Mouse (Mus musculus) kidney, embryonic 14.5 days (tissue): ENCODE measurements around the gene Fgfr3. TPM values are rescaled to one million over a fixed set of nuclear protein-coding genes. Genes with fewer than 3 reads are reported as not detected.

Experiments used
- ATAC-seq: fragments of 200-750 bp; cut with Nextera tagmentation; 2 replicates; pipeline ENCODE4 v1.8.0; 2017; ENCODE audit warnings: moderate number of reproducible peaks, mild to moderate bottlenecking, moderate TSS enrichment, moderate library complexity; ENCODE audit not compliant: low FRiP score, low TSS enrichment
- H3K27ac ChIP-seq: fragments of 300-500 bp; sonication (generic); 2 replicates; pipeline ENCODE4 v1.5.1; 2014; ENCODE audit warnings: low read depth, mild to moderate bottlenecking, low read length, moderate library complexity, mixed read lengths
- H3K27me3 ChIP-seq: fragments of 300-500 bp; sonication (generic); 2 replicates; pipeline ENCODE4 v1.6.1; 2014; ENCODE audit warnings: mild to moderate bottlenecking, low read length; ENCODE audit not compliant: control insufficient read depth, insufficient read depth
- H3K36me3 ChIP-seq: fragments of 300-500 bp; sonication (generic); 2 replicates; pipeline ENCODE4 v1.6.1; 2014; ENCODE audit warnings: low read length, mixed read lengths; ENCODE audit not compliant: control insufficient read depth, insufficient read depth
- H3K4me1 ChIP-seq: fragments of 300-500 bp; sonication (generic); 2 replicates; pipeline ENCODE4 v1.6.1; 2014; ENCODE audit warnings: low read length, mixed read lengths; ENCODE audit not compliant: control insufficient read depth, insufficient read depth
- H3K4me2 ChIP-seq: fragments of 300-500 bp; sonication (generic); replicated peaks from 2 replicates; pipeline ENCODE4 v1.6.1; 2014; ENCODE audit warnings: low read depth, mild to moderate bottlenecking, low read length
- H3K4me3 ChIP-seq: fragments of 300-500 bp; sonication (generic); 2 replicates; pipeline ENCODE4 v1.5.1; 2014; ENCODE audit warnings: mild to moderate bottlenecking, low read length
- H3K9ac ChIP-seq: fragments of 300-500 bp; sonication (generic); 2 replicates; pipeline ENCODE4 v1.6.1; 2014; ENCODE audit warnings: low read depth, mild to moderate bottlenecking, low read length, moderate library complexity
- H3K9me3 ChIP-seq: fragments of 300-500 bp; sonication (generic); 2 replicates; pipeline ENCODE4 v1.6.1; 2016; ENCODE audit warnings: low read length; ENCODE audit not compliant: control insufficient read depth
- WGBS: fragments of 180-500 bp; shearing (Covaris S2); extraction: QIAGEN DNeasy Blood & Tissue Kit; methylation state at CpG from one replicate; pipeline ENCODE4 v1.1.7; 2014; 5-methylcytosine and 5-hydroxymethylcytosine counted together
- polyA plus RNA-seq: library from polyadenylated mRNA; unstranded; fragments of >200 nt; fragmentation: Nextera tagmentation; extraction: Ambion mirVana; gene quantifications from 2 replicates; pipeline ENCODE4 v1.2.1, GENCODE M21; 2014

Gene Fgfr3
- polyA plus RNA-seq, 1 experiment from 2014 or later, result 13.8 TPM

- no peak for ATAC-seq
- H3K27ac ChIP-seq, result no peak overlapping the region
- 93% methylated on average over 12 of the region's 12 CpGs for WGBS
Measured at GRCm38 (mm10) chr5:33733837-33734236, 12.4 kb downstream of the Fgfr3 start.

GRCm38 (mm10) chr5:33735412-33736092 is 14.1 kb downstream of the Fgfr3 start:
- Histone ChIP-seq H3K27ac (no peak overlapping the region), H3K9ac (no peak overlapping the region), H3K4me3 (no peak overlapping the region), H3K9me3 (no peaks in the 10 kb centered on the region), H3K4me1 (no peaks in the 10 kb centered on the region), H3K4me2 (no peak overlapping the region), H3K27me3 (no peaks in the 10 kb centered on the region), H3K36me3 (peaks cover 26% of the 10 kb centered on the region)
- WGBS, result 76% methylated on average over 16 of the region's 16 CpGs
- ATAC-seq, result no peak

More at GRCm38 (mm10) chr5:33733837-33734236, 12.4 kb downstream of the Fgfr3 start:
- Histone ChIP-seq H3K27me3 (no peaks in the 10 kb centered on the region), H3K9me3 (no peaks in the 10 kb centered on the region), H3K36me3 (peaks cover 26% of the 10 kb centered on the region), H3K4me3 (no peak overlapping the region), H3K4me1 (no peaks in the 10 kb centered on the region), H3K4me2 (no peak overlapping the region), H3K9ac (no peak overlapping the region)

DNA sequence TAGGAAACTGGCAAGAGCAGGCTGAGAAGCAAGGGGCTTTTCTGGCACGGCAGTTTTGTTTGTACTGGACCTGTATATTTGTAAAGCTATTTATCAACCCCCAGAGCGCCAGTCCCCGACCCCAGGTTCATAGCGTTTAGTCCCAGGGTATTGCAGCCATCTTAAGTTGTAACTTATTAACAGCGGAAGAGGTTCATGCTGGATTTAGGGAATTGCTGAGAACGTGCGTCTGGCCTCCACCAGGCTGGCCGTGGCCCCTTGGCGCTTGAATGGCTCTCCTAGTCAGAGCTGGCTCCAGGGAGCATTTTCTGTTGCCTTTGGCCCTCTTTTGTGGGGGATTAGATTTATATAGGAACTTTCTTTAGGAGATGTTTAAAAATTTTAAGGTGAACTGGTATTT is 14.8 kb downstream of the Fgfr3 start:
- 47% methylated on average over 9 of the region's 9 CpGs for WGBS
- ATAC-seq, result no peak
- H3K36me3 ChIP-seq, result peaks cover 29% of the 10 kb centered on the region
- H3K27ac ChIP-seq, result no peak overlapping the region
- no peak overlapping the region for H3K9ac ChIP-seq
- no peaks in the 10 kb centered on the region for H3K27me3 ChIP-seq
- no peaks in the 10 kb centered on the region for H3K4me1 ChIP-seq
- H3K9me3 ChIP-seq, result no peaks in the 10 kb centered on the region
- H3K4me2 ChIP-seq, result no peak overlapping the region
- H3K4me3 ChIP-seq, result no peak overlapping the region

DNA sequence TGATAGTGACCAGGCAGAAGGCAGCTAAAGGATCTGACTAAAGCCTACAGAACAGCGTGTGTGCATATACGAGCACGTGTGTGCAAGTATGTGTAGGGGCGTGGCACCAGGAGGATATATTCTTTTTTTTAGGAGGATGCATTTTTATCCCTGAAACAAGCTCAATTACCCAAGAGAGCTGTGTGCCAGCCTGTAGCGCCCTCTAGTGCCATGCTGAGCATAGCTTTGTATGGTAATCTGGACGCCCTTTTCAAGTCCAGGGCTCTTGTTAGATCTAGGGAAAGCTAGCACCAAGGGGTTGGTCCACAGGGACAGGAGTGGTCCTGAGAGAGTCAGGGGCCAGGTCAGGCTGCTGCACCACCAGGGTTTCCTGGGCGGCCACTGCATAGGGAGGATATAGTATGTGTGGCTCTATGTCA is 16.4 kb downstream of the Fgfr3 start:
- Histone ChIP-seq H3K4me3 (no peak overlapping the region), H3K4me2 (no peak overlapping the region), H3K27me3 (no peaks in the 10 kb centered on the region), H3K9me3 (no peaks in the 10 kb centered on the region), H3K4me1 (no peaks in the 10 kb centered on the region), H3K9ac (no peak overlapping the region), H3K36me3 (peaks cover 32% of the 10 kb centered on the region), H3K27ac (no peak overlapping the region)
- WGBS, result 31% methylated on average over 7 of the region's 7 CpGs
- ATAC-seq, result peak; percentile 51; the same call in 1 of the 2 replicates

- no peaks in the 10 kb centered on the region for H3K9me3 ChIP-seq
- no peak overlapping the region for H3K27ac ChIP-seq
- no peaks in the 10 kb centered on the region for H3K4me1 ChIP-seq
- H3K4me2 ChIP-seq, result no peak overlapping the region
- ATAC-seq, result no peak
- H3K36me3 ChIP-seq, result peaks cover 36% of the 10 kb centered on the region
- H3K9ac ChIP-seq, result no peak overlapping the region
- no peaks in the 10 kb centered on the region for H3K27me3 ChIP-seq
- no peak overlapping the region for H3K4me3 ChIP-seq
Measured at GRCm38 (mm10) chr5:33738341-33738740, 16.9 kb downstream of the Fgfr3 start.

DNA sequence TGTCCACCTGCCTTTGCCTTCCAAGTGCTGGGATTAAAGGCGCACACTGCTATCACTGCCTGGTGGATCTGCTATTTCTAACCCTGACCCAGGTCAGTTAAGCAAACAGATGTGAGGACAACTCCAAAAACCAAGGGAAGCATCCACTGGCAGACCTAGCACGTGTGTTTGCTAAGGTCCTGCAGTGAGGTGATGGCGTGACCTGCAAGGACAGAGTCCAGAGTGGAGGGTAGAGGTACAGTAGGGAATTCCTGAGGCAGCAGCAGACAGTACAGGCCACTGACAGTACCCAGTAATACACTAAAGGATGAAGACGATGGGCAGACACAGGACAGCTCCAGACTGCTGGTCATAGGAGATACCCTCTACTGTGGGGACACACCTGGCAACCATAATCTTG is 19.1 kb downstream of the Fgfr3 start:
- Histone ChIP-seq H3K27me3 (no peaks in the 10 kb centered on the region), H3K27ac (no peak overlapping the region), H3K9me3 (no peaks in the 10 kb centered on the region), H3K4me1 (no peaks in the 10 kb centered on the region), H3K9ac (no peak overlapping the region), H3K36me3 (peaks cover 42% of the 10 kb centered on the region), H3K4me3 (no peak overlapping the region), H3K4me2 (no peak overlapping the region)
- no peak for ATAC-seq
- 97% methylated on average over 4 of the region's 4 CpGs for WGBS

- peaks cover 70% of the 10 kb centered on the region for H3K36me3 ChIP-seq
- WGBS, result 92% methylated on average over 8 of the region's 8 CpGs
- H3K4me1 ChIP-seq, result no peaks in the 10 kb centered on the region
Measured at GRCm38 (mm10) chr5:33743481-33743880, 22.0 kb downstream of the Fgfr3 start.

GRCm38 (mm10) chr5:33777195-33777594 is 55.7 kb downstream of the Fgfr3 start:
- Histone ChIP-seq H3K27me3 (no peaks in the 10 kb centered on the region), H3K4me1 (peaks cover 6% of the 10 kb centered on the region), H3K9ac (no peak overlapping the region), H3K9me3 (no peaks in the 10 kb centered on the region), H3K36me3 (peaks cover 23% of the 10 kb centered on the region), H3K4me3 (no peak overlapping the region), H3K4me2 (no peak overlapping the region), H3K27ac (no peak overlapping the region)
- ATAC-seq, result no peak

More at GRCm38 (mm10) chr5:33743481-33743880, 22.0 kb downstream of the Fgfr3 start:
- Histone ChIP-seq H3K4me2 (no peak overlapping the region), H3K9me3 (no peaks in the 10 kb centered on the region), H3K4me3 (no peak overlapping the region), H3K27ac (no peak overlapping the region), H3K9ac (no peak overlapping the region), H3K27me3 (no peaks in the 10 kb centered on the region)
- no peak for ATAC-seq

DNA sequence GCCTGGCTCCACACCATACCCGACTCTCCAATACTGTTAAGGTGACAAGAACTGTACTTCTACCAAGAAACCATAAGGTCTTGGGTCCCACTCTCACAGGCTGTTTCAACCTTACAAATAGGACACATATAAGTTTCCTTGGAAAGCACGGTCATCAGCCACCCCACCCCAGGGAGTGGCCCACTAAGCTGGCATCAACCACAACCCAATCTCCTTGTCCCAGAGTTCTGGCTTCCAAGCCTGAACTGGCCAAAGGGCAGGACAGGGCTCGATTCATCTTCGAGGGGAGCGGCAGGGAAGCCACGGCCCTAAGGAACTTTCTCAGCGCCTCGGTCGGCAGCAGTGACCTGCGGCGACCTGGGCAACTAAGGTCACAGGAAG is 60.5 kb downstream of the Fgfr3 start:
- Histone ChIP-seq H3K27me3 (no peaks in the 10 kb centered on the region), H3K4me3 (peak overlapping the region; percentile 82), H3K9ac (peak overlapping the region; percentile 78), H3K4me2 (peak overlapping the region; percentile 77), H3K27ac (peak overlapping the region; percentile 44; the same call in 1 of the 2 replicates), H3K36me3 (peaks cover 9% of the 10 kb centered on the region), H3K9me3 (no peaks in the 10 kb centered on the region), H3K4me1 (peaks cover 6% of the 10 kb centered on the region)
- 0 out of 2 replicates have a peak, but pooled peaks have one; percentile 4 for ATAC-seq
- WGBS, result 5% methylated on average over 11 of the region's 11 CpGs
